Mouse (Mus musculus) testis, adult 2 months (tissue): Measurements from ENCODE around the gene Gimd1. TPM values are rescaled to one million over a fixed set of nuclear protein-coding genes. Genes with fewer than 3 reads are reported as not detected.
A peak's percentile ranks its signal among the peaks of the same experiment; 100 is the strongest.

Experiments used
- H3K27ac ChIP-seq: fragments of 200-500 bp; 2 replicates; pipeline ENCODE4 v1.5.1; 2012; ENCODE audit warnings: low read depth, low read length; ENCODE audit not compliant: control insufficient read depth, insufficient read depth
- H3K27me3 ChIP-seq: fragments of 200-500 bp; 2 replicates; pipeline ENCODE4 v1.6.1; 2012; ENCODE audit warnings: mild to moderate bottlenecking, low read length, moderate library complexity; ENCODE audit not compliant: control insufficient read depth, insufficient read depth
- H3K36me3 ChIP-seq: fragments of 200-500 bp; 2 replicates; pipeline ENCODE4 v1.6.1; 2012; ENCODE audit warnings: mild to moderate bottlenecking, low read length; ENCODE audit not compliant: control insufficient read depth, insufficient read depth
- H3K4me1 ChIP-seq: fragments of 200-500 bp; 2 replicates; pipeline ENCODE4 v1.6.1; 2012; ENCODE audit warnings: low read length; ENCODE audit not compliant: control insufficient read depth, insufficient read depth
- H3K4me3 ChIP-seq: fragments of 200-500 bp; 2 replicates; pipeline ENCODE4 v1.5.1; 2012; ENCODE audit warnings: low read depth, mild to moderate bottlenecking, low read length, moderate library complexity, mixed read lengths; ENCODE audit not compliant: control insufficient read depth
- CTCF ChIP-seq: fragments of 200-500 bp; IDR thresholded peaks from 2 replicates; pipeline ENCODE4 v1.5.1; 2012; ENCODE audit warnings: low read depth, mild to moderate bottlenecking, inconsistent platforms, low read length, moderate library complexity; ENCODE audit not compliant: control insufficient read depth, insufficient read depth, insufficient replicate concordance
- POLR2A ChIP-seq: fragments of 200-500 bp; IDR thresholded peaks from 2 replicates; pipeline ENCODE4 v1.6.1; 2012; ENCODE audit warnings: low read depth, mild to moderate bottlenecking, inconsistent platforms, low read length, moderate library complexity; ENCODE audit not compliant: control insufficient read depth
- polyA plus RNA-seq: library from polyadenylated mRNA; depleted of rRNA; stranded (reverse); fragments of >200 nt; gene quantifications from 2 replicates; pipeline ENCODE4 v1.2.3, GENCODE M21; 2012; rRNA removed

Gimd1 gene
- polyA plus RNA-seq, 1 experiment = not detected

DNA sequence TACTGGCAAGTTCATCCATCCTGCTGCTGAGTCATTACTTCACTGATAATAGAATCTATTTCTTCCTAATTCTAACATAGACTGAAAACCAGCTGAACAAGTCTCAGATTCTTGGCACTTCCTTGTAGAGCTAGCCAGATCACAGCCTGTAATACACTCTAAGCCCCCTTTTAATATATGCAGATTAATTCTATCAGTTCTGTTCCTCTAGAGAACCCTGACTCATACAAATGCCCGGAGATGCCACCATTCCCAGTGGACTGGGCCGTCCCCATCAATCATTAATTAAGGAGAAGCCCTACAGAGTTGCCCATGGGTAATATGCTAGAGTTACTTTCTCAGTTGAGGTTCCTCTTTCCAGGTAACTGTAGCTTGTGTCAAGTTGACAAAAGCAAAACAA, 26.3 kb downstream of the Gimd1 start:
- Histone ChIP-seq H3K4me3 (no peak overlapping the region), H3K27me3 (no peaks in the 10 kb centered on the region), H3K4me1 (no peaks in the 10 kb centered on the region), H3K36me3 (peaks cover 1% of the 10 kb centered on the region; the same call in 1 of the 2 replicates), H3K27ac (no peak overlapping the region)
- TF ChIP-seq POLR2A = no peak
- TF ChIP-seq CTCF = no peak

GRCm38 (mm10) chr3:132677494-132677893, 47.9 kb downstream of the Gimd1 start:
- Histone ChIP-seq H3K27ac (no peak overlapping the region), H3K27me3 (no peaks in the 10 kb centered on the region), H3K4me3 (no peak overlapping the region), H3K4me1 (no peaks in the 10 kb centered on the region), H3K36me3 (no peaks in the 10 kb centered on the region)
- TF ChIP-seq CTCF = no peak
- no peak for TF ChIP-seq POLR2A

GRCm38 (mm10) chr3:132683447-132684230, 54.0 kb downstream of the Gimd1 start, which contains the start of gene Tbck:
Tbck (plus strand) TSS chr3:132684144.
- no peaks in the 10 kb centered on the region for H3K36me3 ChIP-seq
- H3K27me3 ChIP-seq = no peaks in the 10 kb centered on the region
- TF ChIP-seq POLR2A (no peak; the same call in none of the 2 replicates), CTCF (no peak)
- peak within 1 kb of the TSS; percentile 91 for H3K27ac ChIP-seq
- H3K4me1 ChIP-seq = peaks cover 2% of the 10 kb centered on the region; the same call in 1 of the 2 replicates
- peak within 1 kb of the TSS; percentile 88 for H3K4me3 ChIP-seq

DNA sequence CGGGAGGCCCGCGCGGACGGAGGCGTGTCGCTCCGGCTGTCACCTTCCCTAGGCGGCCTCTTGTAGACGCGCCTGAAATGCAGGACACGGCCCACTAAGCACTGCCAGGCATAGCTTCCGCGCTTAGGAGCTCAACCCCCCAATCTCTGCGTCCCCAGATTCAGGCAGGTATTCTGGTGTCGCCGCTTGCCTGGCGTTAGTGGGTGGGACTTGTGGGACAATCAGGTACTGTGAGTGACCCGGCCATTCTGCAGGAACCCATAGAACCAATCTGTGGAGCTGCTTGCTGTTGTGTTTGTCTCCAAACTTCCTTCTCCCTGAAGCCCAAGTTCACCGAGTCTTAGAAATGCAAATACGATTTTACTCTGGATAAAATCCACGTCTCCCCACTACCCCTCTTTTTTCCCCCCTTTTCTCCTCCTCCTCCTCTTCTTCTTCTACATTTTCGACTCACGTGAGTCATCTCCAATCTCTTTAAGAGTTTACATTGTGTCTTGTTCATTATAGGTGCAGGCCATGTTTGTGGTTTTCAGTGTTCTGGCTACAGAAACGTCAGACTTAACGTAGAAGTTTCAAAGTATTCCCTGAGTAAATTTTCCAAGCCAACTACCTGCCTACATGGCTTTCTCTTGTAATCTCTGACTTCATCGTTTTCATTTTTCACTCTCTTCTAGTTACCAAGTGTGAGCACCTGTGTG, 54.8 kb downstream of the Gimd1 start, which contains the start of gene Aimp1:
Gene Aimp1, minus strand, starts transcription at position 140 of the 698 bp plus-strand sequence.
- Histone ChIP-seq H3K27me3 (no peaks in the 10 kb centered on the region), H3K36me3 (no peaks in the 10 kb centered on the region), H3K27ac (peak within 1 kb of the TSS; percentile 91), H3K4me1 (peaks cover 2% of the 10 kb centered on the region; the same call in 1 of the 2 replicates), H3K4me3 (peak within 1 kb of the TSS; percentile 88)
- TF ChIP-seq POLR2A = no peak
- TF ChIP-seq CTCF = no peak

Other genes with a start within 250 kb of the Gimd1 start
- 2.3 and 2.8 TPM in 2 replicates for gene Tbck, start 54.3 kb downstream of the Gimd1 start, polyA plus RNA-seq
- 37.4 and 39.2 TPM in 2 replicates for gene Aimp1, start 54.5 kb downstream of the Gimd1 start, polyA plus RNA-seq